Mouse (Mus musculus) intestine, embryonic 16.5 days (tissue): ENCODE measurements around the gene Kctd17. TPM values are rescaled to one million over a fixed set of nuclear protein-coding genes. Genes with fewer than 3 reads are reported as not detected.
A peak's percentile ranks its signal among the peaks of the same experiment; 100 is the strongest.

Experiments
- ATAC-seq: fragments of 200-750 bp; cut with Nextera tagmentation; 2 replicates; pipeline ENCODE4 v1.8.0; 2017; ENCODE audit warnings: moderate TSS enrichment, moderate library complexity
- H3K27ac ChIP-seq: fragments of 300-500 bp; sonication (generic); 2 replicates; pipeline ENCODE4 v1.5.1; 2014; ENCODE audit warnings: mild to moderate bottlenecking, low read length
- H3K27me3 ChIP-seq: fragments of 300-500 bp; sonication (generic); replicated peaks from 2 replicates; pipeline ENCODE4 v1.6.1; 2014; ENCODE audit warnings: low read length, control low read depth, mixed read lengths; ENCODE audit not compliant: control insufficient read depth, insufficient read depth
- H3K36me3 ChIP-seq: fragments of 300-500 bp; sonication (generic); 2 replicates; pipeline ENCODE4 v1.6.1; 2014; ENCODE audit warnings: low read length, control low read depth; ENCODE audit not compliant: control insufficient read depth, insufficient read depth
- H3K4me1 ChIP-seq: fragments of 300-500 bp; sonication (generic); 2 replicates; pipeline ENCODE4 v1.6.1; 2014; ENCODE audit warnings: low read length, control low read depth, mixed read lengths; ENCODE audit not compliant: control insufficient read depth, insufficient read depth
- H3K4me2 ChIP-seq: fragments of 300-500 bp; sonication (generic); 2 replicates; pipeline ENCODE4 v1.6.1; 2014; ENCODE audit warnings: low read depth, low read length, control low read depth
- H3K4me3 ChIP-seq: fragments of 300-500 bp; sonication (generic); 2 replicates; pipeline ENCODE4 v1.5.1; 2014; ENCODE audit warnings: mild to moderate bottlenecking, low read length
- H3K9ac ChIP-seq: fragments of 300-500 bp; sonication (generic); 2 replicates; pipeline ENCODE4 v1.6.1; 2014; ENCODE audit warnings: low read depth, low read length
- H3K9me3 ChIP-seq: fragments of 300-500 bp; sonication (generic); 2 replicates; pipeline ENCODE4 v1.6.1; 2016; ENCODE audit warnings: low read length, control low read depth; ENCODE audit not compliant: control insufficient read depth
- WGBS: fragments of 180-500 bp; shearing (Covaris S2); extraction: QIAGEN DNeasy Blood & Tissue Kit; methylation state at CpG from one replicate; pipeline ENCODE4 v1.1.7; 2014; 5-methylcytosine and 5-hydroxymethylcytosine counted together
- polyA plus RNA-seq: library from polyadenylated mRNA; unstranded; fragments of >200 nt; fragmentation: Nextera tagmentation; extraction: Ambion mirVana; gene quantifications from 2 replicates; pipeline ENCODE4 v1.2.1, GENCODE M21; 2015

The Kctd17 gene
- polyA plus RNA-seq, 1 experiment from 2014 or later = 20.2 TPM

DNA sequence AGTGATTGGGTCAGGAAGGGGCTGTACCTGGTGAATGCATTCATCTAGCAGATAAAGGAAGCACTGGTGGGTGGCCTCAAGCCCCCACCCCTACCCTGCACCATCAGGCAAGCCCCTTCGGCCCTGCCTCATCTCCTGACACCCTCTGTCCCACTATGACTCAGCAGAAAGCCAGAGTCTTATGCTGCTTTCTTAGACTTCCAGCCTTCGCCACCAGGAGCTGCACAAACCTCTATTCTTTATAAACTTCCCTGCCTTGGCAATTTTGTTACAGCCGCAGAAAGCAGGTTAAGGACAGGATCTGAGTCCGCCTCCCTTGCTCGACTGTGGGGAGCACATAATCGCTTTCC lies 22.0 kb downstream of the Kctd17 start:
- H3K9me3 ChIP-seq = no peaks in the 10 kb centered on the region
- H3K4me2 ChIP-seq = no peak overlapping the region
- no peak overlapping the region for H3K9ac ChIP-seq
- no peak for ATAC-seq
- no peak overlapping the region for H3K4me3 ChIP-seq
- no peaks in the 10 kb centered on the region for H3K4me1 ChIP-seq
- H3K27ac ChIP-seq = no peak overlapping the region
- WGBS = 90% methylated on average over 6 of the region's 6 CpGs
- H3K27me3 ChIP-seq = no peaks in the 10 kb centered on the region
- H3K36me3 ChIP-seq = no peaks in the 10 kb centered on the region

DNA sequence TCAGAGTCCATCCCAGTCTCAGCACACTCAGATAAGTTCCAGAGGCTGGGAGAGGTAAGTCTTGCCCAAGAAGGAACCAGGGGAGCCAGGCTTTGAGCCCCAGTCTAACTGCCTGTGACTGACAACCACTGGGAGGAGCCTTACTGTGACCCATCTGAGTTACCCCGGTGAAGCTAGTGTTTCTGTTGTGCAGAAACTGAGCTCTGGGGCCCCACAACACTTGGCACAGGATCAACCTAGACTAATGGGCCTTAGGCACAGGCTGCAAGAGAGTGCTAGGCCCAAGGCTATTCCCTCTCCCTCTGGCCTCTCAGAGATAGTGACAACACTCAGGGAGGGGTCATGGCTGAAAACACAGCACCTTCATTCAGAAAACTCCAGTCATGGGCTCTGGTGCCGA lies 22.8 kb downstream of the Kctd17 start:
- Histone ChIP-seq H3K36me3 (no peaks in the 10 kb centered on the region), H3K4me1 (no peaks in the 10 kb centered on the region), H3K4me3 (no peak overlapping the region), H3K4me2 (no peak overlapping the region), H3K27me3 (no peaks in the 10 kb centered on the region), H3K27ac (no peak overlapping the region), H3K9ac (no peak overlapping the region), H3K9me3 (no peaks in the 10 kb centered on the region)
- ATAC-seq = no peak
- WGBS = 84% methylated on average over 2 of the region's 2 CpGs

GRCm38 (mm10) chr15:78452929-78453328 lies 24.6 kb downstream of the Kctd17 start:
- no peak overlapping the region for H3K4me3 ChIP-seq
- no peak overlapping the region for H3K4me2 ChIP-seq
- H3K27me3 ChIP-seq = no peaks in the 10 kb centered on the region
- ATAC-seq = no peak
- no peaks in the 10 kb centered on the region for H3K9me3 ChIP-seq
- no peak overlapping the region for H3K9ac ChIP-seq
- H3K4me1 ChIP-seq = no peaks in the 10 kb centered on the region
- no peaks in the 10 kb centered on the region for H3K36me3 ChIP-seq
- 71% methylated on average over 3 of the region's 3 CpGs for WGBS
- no peak overlapping the region for H3K27ac ChIP-seq

DNA sequence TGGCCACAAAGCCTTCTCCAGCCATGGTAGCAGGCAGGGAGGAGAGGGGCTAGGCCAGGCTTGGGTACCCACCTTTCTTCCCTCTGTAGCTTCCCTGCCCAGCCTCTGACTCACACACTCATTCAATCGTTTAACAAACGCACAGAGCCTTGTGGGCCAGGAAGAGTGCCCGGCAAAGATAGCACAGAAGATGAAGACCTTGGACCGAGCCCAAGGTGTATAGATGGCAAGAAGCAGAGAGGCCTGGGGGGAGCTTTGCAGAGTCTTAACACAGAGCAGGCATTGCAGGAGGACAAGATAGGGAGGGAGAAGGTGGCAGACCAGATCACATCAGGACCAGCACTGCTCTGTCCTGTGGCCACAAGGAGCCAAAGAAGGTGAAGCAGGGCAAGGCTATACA lies 26.8 kb downstream of the Kctd17 start:
- Histone ChIP-seq H3K4me3 (no peak overlapping the region), H3K27me3 (no peaks in the 10 kb centered on the region), H3K4me1 (no peaks in the 10 kb centered on the region), H3K27ac (no peak overlapping the region), H3K9ac (no peak overlapping the region), H3K4me2 (no peak overlapping the region), H3K9me3 (no peaks in the 10 kb centered on the region), H3K36me3 (no peaks in the 10 kb centered on the region)
- WGBS = 48% methylated on average over 4 of the region's 4 CpGs
- ATAC-seq = 0 out of 2 replicates have a peak, but pooled peaks have one; percentile 54

DNA sequence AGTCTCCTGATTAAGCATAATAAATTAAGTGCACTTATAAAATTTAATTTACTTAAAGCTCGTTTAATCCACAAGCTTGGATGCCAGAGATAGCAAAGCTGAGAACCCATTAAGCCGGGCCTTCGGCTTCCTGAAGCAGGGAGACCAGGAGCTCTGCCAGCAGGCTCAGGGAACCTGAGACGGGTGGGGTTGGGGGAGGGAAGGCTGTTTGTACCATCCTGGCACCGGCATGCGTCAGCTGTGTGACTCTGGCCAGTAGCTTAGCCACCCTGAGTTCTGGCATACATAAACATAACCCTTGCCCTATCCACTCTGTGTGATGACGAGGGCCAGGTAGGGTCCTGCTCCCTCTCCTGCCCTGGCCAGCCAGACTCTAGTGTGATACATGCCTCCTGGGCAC lies 27.7 kb downstream of the Kctd17 start:
- Histone ChIP-seq H3K36me3 (no peaks in the 10 kb centered on the region), H3K4me3 (no peak overlapping the region), H3K27ac (no peak overlapping the region), H3K4me1 (no peaks in the 10 kb centered on the region), H3K4me2 (no peak overlapping the region), H3K27me3 (no peaks in the 10 kb centered on the region), H3K9me3 (no peaks in the 10 kb centered on the region), H3K9ac (no peak overlapping the region)
- ATAC-seq = no peak
- 50% methylated on average over 7 of the region's 7 CpGs for WGBS

DNA sequence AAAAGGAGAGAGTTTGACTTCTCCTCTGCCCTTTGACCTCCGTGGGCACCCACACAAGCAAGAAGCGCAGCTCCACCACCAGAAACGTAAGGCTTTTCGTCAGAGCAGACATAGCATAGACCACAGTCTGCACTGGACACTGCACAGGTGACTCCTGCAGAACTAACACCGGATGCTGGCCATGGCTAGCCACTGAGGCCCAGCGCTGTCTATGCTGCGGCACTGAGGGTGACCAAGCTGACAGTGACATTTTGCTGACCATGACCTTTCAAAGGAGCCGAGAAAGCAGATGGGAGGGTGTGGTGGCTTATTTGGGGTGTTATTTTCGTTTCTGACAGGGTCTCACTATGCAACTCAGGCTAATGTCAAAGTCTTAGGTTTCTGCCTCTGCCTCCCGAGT lies 28.8 kb downstream of the Kctd17 start:
- no peak for ATAC-seq
- Histone ChIP-seq H3K27me3 (0 out of 2 replicates have a peak, but pooled peaks cover 3% of the 10 kb centered on the region), H3K36me3 (no peaks in the 10 kb centered on the region), H3K9me3 (no peaks in the 10 kb centered on the region), H3K4me2 (no peak overlapping the region), H3K4me3 (no peak overlapping the region), H3K27ac (no peak overlapping the region), H3K9ac (no peak overlapping the region), H3K4me1 (no peaks in the 10 kb centered on the region)
- 72% methylated on average over 10 of the region's 10 CpGs for WGBS

GRCm38 (mm10) chr15:78462981-78463380 lies 34.6 kb downstream of the Kctd17 start:
- H3K9ac ChIP-seq = no peak overlapping the region
- no peaks in the 10 kb centered on the region for H3K36me3 ChIP-seq
- ATAC-seq = no peak
- peaks cover 3% of the 10 kb centered on the region; the same call in 1 of the 2 replicates for H3K27me3 ChIP-seq
- H3K4me2 ChIP-seq = no peak overlapping the region
- H3K4me1 ChIP-seq = no peaks in the 10 kb centered on the region
- no peaks in the 10 kb centered on the region for H3K9me3 ChIP-seq
- 46% methylated on average over 2 of the region's 2 CpGs for WGBS
- no peak overlapping the region for H3K4me3 ChIP-seq
- no peak overlapping the region for H3K27ac ChIP-seq

- H3K4me3 ChIP-seq = no peak overlapping the region
- no peaks in the 10 kb centered on the region for H3K9me3 ChIP-seq
- no peaks in the 10 kb centered on the region; the same call in 1 of the 2 replicates for H3K27me3 ChIP-seq
- no peak overlapping the region for H3K9ac ChIP-seq
- H3K4me1 ChIP-seq = no peaks in the 10 kb centered on the region
- no peak overlapping the region for H3K4me2 ChIP-seq
- H3K36me3 ChIP-seq = no peaks in the 10 kb centered on the region
- ATAC-seq = no peak
- WGBS = 39% methylated on average over 6 of the region's 6 CpGs
- no peak overlapping the region for H3K27ac ChIP-seq
These were observed 38.4 kb downstream of the Kctd17 start for GRCm38 (mm10) chr15:78466809-78467208.

DNA sequence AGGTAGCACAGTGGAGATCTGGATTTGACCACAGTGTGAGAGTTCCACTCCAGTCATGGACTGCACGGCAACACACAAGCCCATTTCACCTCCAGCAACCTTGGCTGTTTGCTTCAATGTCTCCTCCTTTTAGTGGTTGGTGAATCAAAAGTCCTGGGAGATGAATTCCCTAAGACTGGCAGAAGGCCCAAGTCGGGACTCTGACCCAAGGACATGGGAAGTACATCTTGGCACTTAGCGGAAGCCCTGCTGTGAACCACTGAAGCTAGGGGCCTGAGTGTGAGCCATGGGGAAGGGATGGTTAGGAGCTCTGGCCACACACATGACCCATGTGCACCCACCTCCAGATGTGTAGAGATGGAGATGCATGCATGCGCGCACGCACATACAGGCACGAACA lies 39.2 kb downstream of the Kctd17 start:
- H3K36me3 ChIP-seq = no peaks in the 10 kb centered on the region
- no peaks in the 10 kb centered on the region; the same call in 1 of the 2 replicates for H3K27me3 ChIP-seq
- 91% methylated on average over 7 of the region's 7 CpGs for WGBS
- H3K9me3 ChIP-seq = no peaks in the 10 kb centered on the region
- H3K4me3 ChIP-seq = no peak overlapping the region
- H3K4me2 ChIP-seq = no peak overlapping the region
- H3K4me1 ChIP-seq = no peaks in the 10 kb centered on the region
- ATAC-seq = no peak
- H3K27ac ChIP-seq = no peak overlapping the region
- H3K9ac ChIP-seq = no peak overlapping the region

DNA sequence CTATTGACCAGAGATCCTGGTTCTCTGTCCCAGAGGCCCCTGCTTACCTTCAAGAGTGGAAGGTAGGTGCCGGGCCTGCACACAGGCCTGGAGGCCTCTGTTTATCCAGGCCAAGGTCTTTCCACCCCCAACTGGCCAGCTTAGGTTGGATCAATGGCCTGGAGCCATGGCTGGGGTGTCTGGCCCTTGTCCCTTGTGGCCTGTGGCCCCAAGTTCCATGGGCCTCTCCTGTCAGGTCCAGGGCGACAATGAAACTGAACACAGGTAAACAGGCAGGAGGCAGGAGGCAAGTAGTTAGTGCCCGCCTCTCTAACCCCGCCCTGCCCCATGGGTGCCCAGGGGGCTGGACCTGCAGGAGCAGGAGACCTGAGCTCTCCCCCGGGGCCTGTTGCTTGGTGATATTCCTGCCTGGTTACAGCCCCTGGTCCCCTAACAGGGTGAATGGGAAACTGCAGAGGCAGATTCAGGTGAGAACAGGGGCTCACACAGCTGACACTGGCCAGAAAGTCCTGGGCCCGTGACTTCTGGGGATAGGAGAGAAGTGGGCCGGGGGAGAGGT lies 40.1 kb downstream of the Kctd17 start, which contains the start of gene Tmprss6:
TSS of gene Tmprss6 (minus strand) at position 256 of the 559 bp plus-strand sequence.
- H3K9ac ChIP-seq = no peak within 1 kb of the TSS
- no peaks in the 10 kb centered on the region for H3K4me1 ChIP-seq
- H3K36me3 ChIP-seq = no peaks in the 10 kb centered on the region
- ATAC-seq = no peak
- WGBS = 78% methylated on average over 7 of the region's 7 CpGs
- H3K4me2 ChIP-seq = no peak within 1 kb of the TSS
- H3K27me3 ChIP-seq = no peaks in the 10 kb centered on the region; the same call in 1 of the 2 replicates
- no peak within 1 kb of the TSS for H3K4me3 ChIP-seq
- no peaks in the 10 kb centered on the region for H3K9me3 ChIP-seq
- no peak within 1 kb of the TSS for H3K27ac ChIP-seq
